Mouse (Mus musculus) hindbrain, embryonic 12.5 days (tissue): ENCODE results near the gene Iqgap2. TPM values are rescaled to one million over a fixed set of nuclear protein-coding genes. Genes with fewer than 3 reads are reported as not detected.

Source experiments
- ATAC-seq: fragments of 200-750 bp; cut with Nextera tagmentation; 2 replicates; pipeline ENCODE4 v1.8.0; 2017; ENCODE audit warnings: moderate TSS enrichment; ENCODE audit not compliant: low FRiP score
- H3K27ac ChIP-seq: fragments of 300-500 bp; sonication (generic); 2 replicates; pipeline ENCODE4 v1.5.1; 2016; ENCODE audit warnings: mild to moderate bottlenecking
- H3K27me3 ChIP-seq: fragments of 300-500 bp; sonication (generic); 2 replicates; pipeline ENCODE4 v1.6.1; 2016; ENCODE audit warnings: mild to moderate bottlenecking
- H3K36me3 ChIP-seq: fragments of 300-500 bp; sonication (generic); 2 replicates; pipeline ENCODE4 v1.6.1; 2016; ENCODE audit warnings: mild to moderate bottlenecking
- H3K4me1 ChIP-seq: fragments of 300-500 bp; sonication (generic); 2 replicates; pipeline ENCODE4 v1.6.1; 2016
- H3K4me2 ChIP-seq: fragments of 300-500 bp; sonication (generic); replicated peaks from 2 replicates; pipeline ENCODE4 v1.6.1; 2016; ENCODE audit warnings: mild to moderate bottlenecking
- H3K4me3 ChIP-seq: fragments of 300-500 bp; sonication (generic); 2 replicates; pipeline ENCODE4 v1.5.1; 2016; ENCODE audit warnings: mild to moderate bottlenecking
- H3K9ac ChIP-seq: fragments of 300-500 bp; sonication (generic); 2 replicates; pipeline ENCODE4 v1.6.1; 2016; ENCODE audit warnings: mild to moderate bottlenecking, moderate library complexity
- H3K9me3 ChIP-seq: fragments of 300-500 bp; sonication (generic); replicated peaks from 2 replicates; pipeline ENCODE4 v1.6.1; 2016; ENCODE audit warnings: mild to moderate bottlenecking
- WGBS: fragments of 180-500 bp; shearing (Covaris S2); methylation state at CpG from one replicate; pipeline ENCODE4 v1.1.7; 2016; 5-methylcytosine and 5-hydroxymethylcytosine counted together
- polyA plus RNA-seq: library from polyadenylated mRNA; unstranded; fragments of >200 nt; fragmentation: Nextera tagmentation; extraction: Ambion mirVana; gene quantifications from 2 replicates; pipeline ENCODE4 v1.2.1, GENCODE M21; 2016

Iqgap2 gene
- polyA plus RNA-seq, 1 experiment from 2014 or later: 14.0 TPM

DNA sequence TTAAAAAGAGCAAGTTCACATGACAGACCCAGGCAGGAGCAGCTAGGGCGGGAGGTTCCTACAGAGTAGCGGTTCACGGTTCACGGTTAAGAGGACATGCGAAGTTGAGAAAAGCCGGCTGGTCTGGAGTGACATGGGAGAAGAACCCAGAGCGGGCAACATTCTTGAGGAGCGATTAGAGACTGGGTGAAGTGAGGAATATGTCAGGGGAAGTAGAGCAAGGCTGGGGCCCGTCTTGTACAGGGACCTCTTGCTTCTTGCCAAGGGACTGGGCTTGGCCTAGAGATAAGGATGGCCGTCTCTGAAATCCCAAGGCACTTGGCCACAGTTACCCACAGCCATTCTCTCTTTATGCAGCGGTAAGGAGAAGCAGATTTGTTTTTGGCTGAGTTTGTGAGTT is 275.2 kb downstream of the Iqgap2 start:
- H3K36me3 ChIP-seq: peaks cover 6% of the 10 kb centered on the region; the same call in 1 of the 2 replicates
- H3K9ac ChIP-seq: peak overlapping the region; percentile 93
- no peak for ATAC-seq
- no peaks in the 10 kb centered on the region for H3K9me3 ChIP-seq
- H3K27me3 ChIP-seq: no peaks in the 10 kb centered on the region
- peak overlapping the region; percentile 86 for H3K4me3 ChIP-seq
- peak overlapping the region; percentile 74 for H3K4me2 ChIP-seq
- no peak overlapping the region for H3K27ac ChIP-seq
- 65% methylated on average over 11 of the region's 11 CpGs for WGBS
- peaks cover 35% of the 10 kb centered on the region for H3K4me1 ChIP-seq

DNA sequence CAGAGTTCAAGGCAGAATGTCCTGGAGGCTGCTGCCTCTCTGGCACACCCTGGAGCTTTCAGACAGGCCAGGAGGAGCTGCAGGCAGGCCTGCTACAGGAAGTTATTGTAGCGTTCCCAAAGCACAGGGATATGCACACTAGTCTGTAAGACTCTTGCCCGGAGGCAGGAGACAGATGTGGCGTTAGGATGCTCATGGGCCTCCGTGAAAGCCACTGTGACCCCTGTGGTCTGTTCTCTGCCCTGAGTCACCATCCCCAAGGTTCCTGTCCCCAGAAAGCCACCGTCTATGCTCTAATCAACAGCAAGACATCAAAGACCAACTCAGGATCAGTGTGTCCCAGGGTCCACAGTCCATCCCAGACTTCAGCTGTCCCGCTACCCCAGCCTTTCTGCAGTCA is 277.0 kb downstream of the Iqgap2 start:
- no peak for ATAC-seq
- Histone ChIP-seq H3K36me3 (peaks cover 16% of the 10 kb centered on the region), H3K4me2 (peak overlapping the region; percentile 8), H3K9me3 (no peaks in the 10 kb centered on the region), H3K4me1 (peaks cover 35% of the 10 kb centered on the region), H3K4me3 (no peak overlapping the region), H3K9ac (no peak overlapping the region; the same call in 1 of the 2 replicates), H3K27ac (peak overlapping the region; percentile 35; the same call in 1 of the 2 replicates), H3K27me3 (no peaks in the 10 kb centered on the region)
- WGBS: 73% methylated on average over 6 of the region's 6 CpGs

DNA sequence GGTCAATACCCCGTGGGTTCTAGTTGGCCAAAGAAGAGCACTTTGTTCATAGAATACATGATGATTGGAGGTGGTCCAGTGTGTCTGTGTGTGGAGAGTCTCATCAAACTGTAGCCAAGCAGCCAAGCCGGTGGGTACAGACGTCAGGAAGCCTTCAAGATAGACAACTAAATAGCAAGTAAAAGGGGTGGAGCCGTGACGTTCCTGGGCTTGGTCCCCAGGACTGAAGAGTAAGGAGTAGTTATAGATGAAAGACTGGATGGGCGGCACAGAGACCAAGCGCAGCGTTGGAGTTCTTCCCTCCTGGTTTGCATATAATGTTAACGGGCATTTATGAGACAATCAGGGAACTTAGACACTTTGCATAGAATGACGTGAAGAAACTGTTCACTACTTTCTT is 279.5 kb downstream of the Iqgap2 start:
- Histone ChIP-seq H3K27ac (no peak overlapping the region), H3K9me3 (no peaks in the 10 kb centered on the region), H3K27me3 (no peaks in the 10 kb centered on the region), H3K4me1 (peaks cover 29% of the 10 kb centered on the region), H3K4me2 (no peak overlapping the region), H3K4me3 (no peak overlapping the region), H3K9ac (no peak overlapping the region), H3K36me3 (peaks cover 19% of the 10 kb centered on the region)
- 90% methylated on average over 10 of the region's 10 CpGs for WGBS
- ATAC-seq: no peak

DNA sequence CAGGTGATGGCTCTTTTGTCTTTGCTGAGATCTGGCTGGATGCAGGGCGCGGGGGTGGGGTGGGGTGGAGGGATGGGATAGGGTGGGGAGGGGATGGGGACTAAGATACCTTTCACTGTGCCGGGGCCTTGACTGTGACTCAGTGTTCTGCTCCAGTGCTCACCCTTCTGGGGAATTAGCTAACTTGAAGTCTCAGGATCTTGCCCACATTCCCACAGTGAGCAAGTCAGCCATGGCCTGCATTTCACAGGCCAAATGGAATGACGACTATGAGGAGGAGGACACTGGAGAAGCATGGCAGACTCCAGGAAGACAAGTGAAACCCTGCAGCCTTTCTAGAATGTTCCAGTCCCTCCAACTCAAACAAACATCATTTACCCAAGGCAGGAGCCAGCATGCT is 280.0 kb downstream of the Iqgap2 start:
- no peak overlapping the region for H3K27ac ChIP-seq
- 85% methylated on average over 4 of the region's 4 CpGs for WGBS
- no peak overlapping the region for H3K9ac ChIP-seq
- H3K4me1 ChIP-seq: peaks cover 25% of the 10 kb centered on the region
- ATAC-seq: no peak
- H3K4me3 ChIP-seq: no peak overlapping the region
- H3K27me3 ChIP-seq: no peaks in the 10 kb centered on the region
- peaks cover 19% of the 10 kb centered on the region for H3K36me3 ChIP-seq
- no peaks in the 10 kb centered on the region for H3K9me3 ChIP-seq
- H3K4me2 ChIP-seq: no peak overlapping the region

GRCm38 (mm10) chr13:95610786-95611562 is 280.7 kb downstream of the Iqgap2 start:
- H3K36me3 ChIP-seq: peaks cover 24% of the 10 kb centered on the region
- H3K27ac ChIP-seq: no peak overlapping the region
- no peak overlapping the region for H3K4me3 ChIP-seq
- no peak overlapping the region for H3K4me2 ChIP-seq
- H3K27me3 ChIP-seq: no peaks in the 10 kb centered on the region
- H3K9me3 ChIP-seq: no peaks in the 10 kb centered on the region
- no peak overlapping the region for H3K9ac ChIP-seq
- no peak for ATAC-seq
- peaks cover 17% of the 10 kb centered on the region for H3K4me1 ChIP-seq
- 87% methylated on average over 16 of the region's 16 CpGs for WGBS

- Histone ChIP-seq H3K27me3 (no peaks in the 10 kb centered on the region), H3K9me3 (no peaks in the 10 kb centered on the region), H3K9ac (no peak overlapping the region), H3K27ac (no peak overlapping the region), H3K4me2 (no peak overlapping the region), H3K4me1 (no peaks in the 10 kb centered on the region), H3K4me3 (no peak overlapping the region), H3K36me3 (peaks cover 35% of the 10 kb centered on the region)
- no peak for ATAC-seq
- 96% methylated on average over 2 of the region's 2 CpGs for WGBS
These were observed 282.7 kb downstream of the Iqgap2 start for GRCm38 (mm10) chr13:95609088-95609420.

DNA sequence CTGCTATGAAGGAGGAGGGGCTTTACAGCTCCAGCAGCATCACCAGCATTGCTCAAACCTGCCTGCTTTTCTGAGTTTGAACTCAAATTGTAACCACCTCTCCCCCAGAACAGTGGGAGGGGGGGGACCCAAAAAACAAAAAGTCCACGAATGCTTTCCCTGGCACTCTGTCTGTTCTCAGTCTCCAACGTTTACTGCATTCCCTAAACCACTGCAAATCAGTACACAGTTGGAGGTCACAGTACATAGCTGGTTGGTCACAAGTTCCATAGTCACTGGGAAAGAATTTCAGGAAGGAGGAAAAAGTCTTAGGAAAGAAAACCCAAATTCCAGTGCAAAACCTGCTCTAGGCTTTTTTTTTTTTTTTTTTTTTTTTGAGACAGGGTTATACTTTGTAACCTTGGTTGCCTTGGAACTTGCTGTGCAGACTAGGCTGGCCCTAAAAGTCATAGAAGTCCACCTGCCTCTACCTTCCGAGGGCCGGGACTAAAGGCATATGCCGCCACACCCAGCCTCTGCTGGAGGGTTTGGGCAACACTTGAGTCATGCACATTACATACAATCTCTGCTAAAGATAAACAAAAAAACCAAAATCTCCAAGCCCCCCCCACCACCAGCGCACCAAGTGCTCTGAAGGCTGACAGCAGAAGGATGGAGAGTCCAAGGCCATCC is 283.2 kb downstream of the Iqgap2 start:
- ATAC-seq: no peak
- Histone ChIP-seq H3K27me3 (no peaks in the 10 kb centered on the region), H3K4me1 (no peaks in the 10 kb centered on the region), H3K4me2 (no peak overlapping the region), H3K36me3 (peaks cover 40% of the 10 kb centered on the region), H3K9me3 (no peaks in the 10 kb centered on the region), H3K27ac (no peak overlapping the region), H3K4me3 (no peak overlapping the region), H3K9ac (no peak overlapping the region)
- WGBS: 92% methylated on average over 6 of the region's 6 CpGs

GRCm38 (mm10) chr13:95607019-95607418 is 284.7 kb downstream of the Iqgap2 start:
- no peaks in the 10 kb centered on the region for H3K4me1 ChIP-seq
- H3K36me3 ChIP-seq: peaks cover 47% of the 10 kb centered on the region
- H3K27ac ChIP-seq: no peak overlapping the region
- WGBS: 94% methylated on average over 8 of the region's 8 CpGs
- H3K27me3 ChIP-seq: no peaks in the 10 kb centered on the region
- no peaks in the 10 kb centered on the region for H3K9me3 ChIP-seq
- no peak for ATAC-seq
- no peak overlapping the region for H3K4me3 ChIP-seq
- H3K9ac ChIP-seq: no peak overlapping the region
- no peak overlapping the region for H3K4me2 ChIP-seq

- Histone ChIP-seq H3K4me2 (no peak overlapping the region), H3K27ac (no peak overlapping the region), H3K4me3 (no peak overlapping the region), H3K36me3 (peaks cover 47% of the 10 kb centered on the region), H3K9me3 (no peaks in the 10 kb centered on the region), H3K27me3 (no peaks in the 10 kb centered on the region), H3K4me1 (no peaks in the 10 kb centered on the region), H3K9ac (no peak overlapping the region)
- no peak for ATAC-seq
- WGBS: 96% methylated on average over 25 of the region's 25 CpGs
These were observed 287.4 kb downstream of the Iqgap2 start for GRCm38 (mm10) chr13:95604288-95604687.

GRCm38 (mm10) chr13:95599833-95600359 is 291.8 kb downstream of the Iqgap2 start:
- no peak for ATAC-seq
- Histone ChIP-seq H3K4me1 (no peaks in the 10 kb centered on the region), H3K9ac (no peak overlapping the region), H3K4me2 (no peak overlapping the region), H3K36me3 (peaks cover 37% of the 10 kb centered on the region), H3K9me3 (no peaks in the 10 kb centered on the region), H3K27ac (no peak overlapping the region), H3K4me3 (no peak overlapping the region), H3K27me3 (no peaks in the 10 kb centered on the region)
- 59% methylated on average over 3 of the region's 3 CpGs for WGBS

GRCm38 (mm10) chr13:95598232-95598920 is 293.3 kb downstream of the Iqgap2 start:
- Histone ChIP-seq H3K9me3 (no peaks in the 10 kb centered on the region), H3K36me3 (peaks cover 22% of the 10 kb centered on the region), H3K4me3 (no peak overlapping the region), H3K27ac (no peak overlapping the region), H3K9ac (no peak overlapping the region), H3K4me1 (no peaks in the 10 kb centered on the region), H3K4me2 (no peak overlapping the region), H3K27me3 (no peaks in the 10 kb centered on the region)
- WGBS: 89% methylated on average over 18 of the region's 18 CpGs
- no peak for ATAC-seq

DNA sequence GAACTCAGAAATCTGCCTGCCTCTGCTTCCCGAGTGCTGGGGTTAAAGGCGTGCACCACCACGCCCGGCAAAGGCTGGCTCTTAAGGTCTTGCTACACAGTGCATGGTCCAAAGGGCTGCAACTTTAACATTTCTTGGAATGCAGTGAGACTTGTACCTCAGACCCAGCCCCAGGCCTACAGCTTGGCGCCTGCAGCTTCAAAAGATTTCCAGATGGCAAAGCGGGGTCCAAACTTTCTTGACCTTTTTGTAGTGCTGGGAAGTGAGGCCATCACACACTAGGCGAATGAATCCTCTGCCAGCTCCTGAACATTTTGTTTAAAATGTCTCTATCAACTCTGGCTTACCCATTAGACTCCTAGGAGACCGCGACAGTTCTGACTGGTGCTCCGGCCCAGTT is 294.1 kb downstream of the Iqgap2 start:
- H3K4me2 ChIP-seq: no peak overlapping the region
- H3K9ac ChIP-seq: no peak overlapping the region
- H3K27ac ChIP-seq: no peak overlapping the region
- H3K4me3 ChIP-seq: no peak overlapping the region
- peaks cover 19% of the 10 kb centered on the region for H3K36me3 ChIP-seq
- H3K4me1 ChIP-seq: no peaks in the 10 kb centered on the region
- no peak for ATAC-seq
- no peaks in the 10 kb centered on the region for H3K27me3 ChIP-seq
- H3K9me3 ChIP-seq: no peaks in the 10 kb centered on the region
- WGBS: 92% methylated on average over 10 of the region's 10 CpGs
